Mouse (Mus musculus): Measurements from ENCODE around the gene Tnfsf9. TPM values are rescaled to one million over a fixed set of nuclear protein-coding genes. Genes with fewer than 3 reads are reported as not detected.

The Tnfsf9 gene
- polyA plus RNA-seq (2012; rRNA removed), result 10.6 and 11.3 TPM in 2 replicates
- polyA plus RNA-seq (2014; fragmentation: Nextera tagmentation; extraction: Ambion mirVana), result 6.8 and 7.4 TPM in 2 replicates

GRCm38 (mm10) chr17:57105181-57106034, at the start of gene Tnfsf9:
Tnfsf9 (plus strand) TSS chr17:57105325.
- peak; percentile 62; the same call in 1 of the 2 replicates for TF ChIP-seq POLR2A (IDR thresholded peaks at IDR 0.05; ENCODE audit: borderline replicate concordance, extremely low read depth, insufficient read depth, insufficient read length)
- 0 out of 2 replicates have a peak within 1 kb of the TSS, but pooled peaks have one; percentile 3 for H3K27ac ChIP-seq (replicated peaks; ENCODE audit: low read depth, low read length)
- H3K4me1 ChIP-seq (ENCODE audit: control insufficient read depth, insufficient read depth, low read length), result peaks cover 11% of the 10 kb centered on the region
- peak within 1 kb of the TSS; percentile 79 for H3K9ac ChIP-seq (ENCODE audit: low read depth, low read length, severe bottlenecking)
- WGBS, result 0% methylated on average over 47 of the region's 61 CpGs
- peak within 1 kb of the TSS; percentile 68 for H3K4me3 ChIP-seq (replicated peaks; ENCODE audit: low read length)
- H3K4me2 ChIP-seq (replicated peaks; ENCODE audit: low read depth, low read length, severe bottlenecking), result peak within 1 kb of the TSS; percentile 78
- no peaks in the 10 kb centered on the region for H3K27me3 ChIP-seq (ENCODE audit: control insufficient read depth, insufficient read depth, low read length)
- ATAC-seq (ENCODE audit: low FRiP score, low read depth), result peak; percentile 67
- no peaks in the 10 kb centered on the region for H3K36me3 ChIP-seq (ENCODE audit: control insufficient read depth, insufficient read depth, low read length)
- DNase-seq (ENCODE audit: low spot score), result peak; percentile 68
- no peaks in the 10 kb centered on the region for H3K9me3 ChIP-seq (ENCODE audit: control insufficient read depth, low read length)

GRCm38 (mm10) chr17:57056246-57056645, 48.9 kb upstream of the Tnfsf9 start:
- Histone ChIP-seq H3K4me1 (ENCODE audit: control insufficient read depth, insufficient read depth, low read length) (0 out of 2 replicates have a peak, but pooled peaks cover 7% of the 10 kb centered on the region), H3K36me3 (ENCODE audit: control insufficient read depth, insufficient read depth, low read length) (0 out of 2 replicates have a peak, but pooled peaks cover 9% of the 10 kb centered on the region), H3K27ac (replicated peaks; ENCODE audit: low read depth, low read length) (no peak overlapping the region), H3K4me2 (replicated peaks; ENCODE audit: low read depth, low read length, severe bottlenecking) (no peak overlapping the region), H3K9me3 (ENCODE audit: control insufficient read depth, low read length) (no peaks in the 10 kb centered on the region), H3K9ac (ENCODE audit: low read depth, low read length, severe bottlenecking) (no peak overlapping the region), H3K4me3 (replicated peaks; ENCODE audit: low read length) (no peak overlapping the region), H3K27me3 (ENCODE audit: control insufficient read depth, insufficient read depth, low read length) (peaks cover 4% of the 10 kb centered on the region)
- no peak for TF ChIP-seq POLR2A (IDR thresholded peaks at IDR 0.05; ENCODE audit: borderline replicate concordance, extremely low read depth, insufficient read depth, insufficient read length)
- DNase-seq (ENCODE audit: low spot score), result no peak
- whole genome bisulfite sequencing, result 90% methylated on average over 3 of the region's 3 CpGs
- no peak for ATAC-seq (ENCODE audit: low FRiP score, low read depth)

- no peaks in the 10 kb centered on the region for H3K9me3 ChIP-seq (ENCODE audit: control insufficient read depth, low read length)
- H3K36me3 ChIP-seq (ENCODE audit: control insufficient read depth, insufficient read depth, low read length), result no peaks in the 10 kb centered on the region
- H3K9ac ChIP-seq (ENCODE audit: low read depth, low read length, severe bottlenecking), result peak within 1 kb of the TSS; percentile 70
- 2% methylated on average over 3 of the region's 22 CpGs for WGBS
- no peak for DNase-seq (ENCODE audit: low spot score)
- H3K4me1 ChIP-seq (ENCODE audit: control insufficient read depth, insufficient read depth, low read length), result 0 out of 2 replicates have a peak, but pooled peaks cover 10% of the 10 kb centered on the region
- no peak for ATAC-seq (ENCODE audit: low FRiP score, low read depth)
- TF ChIP-seq POLR2A (IDR thresholded peaks at IDR 0.05; ENCODE audit: borderline replicate concordance, extremely low read depth, insufficient read depth, insufficient read length), result no peak
- peak within 1 kb of the TSS; percentile 77 for H3K4me3 ChIP-seq (replicated peaks; ENCODE audit: low read length)
- H3K27me3 ChIP-seq (ENCODE audit: control insufficient read depth, insufficient read depth, low read length), result peaks cover 27% of the 10 kb centered on the region
- no peak within 1 kb of the TSS for H3K27ac ChIP-seq (replicated peaks; ENCODE audit: low read depth, low read length)
- peak within 1 kb of the TSS; percentile 83 for H3K4me2 ChIP-seq (replicated peaks; ENCODE audit: low read depth, low read length, severe bottlenecking)
Measured at GRCm38 (mm10) chr17:57058891-57059485, 46.1 kb upstream of the Tnfsf9 start, which contains the start of gene Crb3. Crb3 (plus strand) TSS chr17:57059105.

GRCm38 (mm10) chr17:57059486-57059977, 45.6 kb upstream of the Tnfsf9 start, which contains the start of gene Slc25a23:
Slc25a23 (minus strand) TSS chr17:57059863.
- WGBS, result 1% methylated on average over 16 of the region's 45 CpGs
- Histone ChIP-seq H3K4me2 (replicated peaks; ENCODE audit: low read depth, low read length, severe bottlenecking) (peak within 1 kb of the TSS; percentile 83), H3K27ac (replicated peaks; ENCODE audit: low read depth, low read length) (no peak within 1 kb of the TSS)

More at GRCm38 (mm10) chr17:57059486-57059977, 45.6 kb upstream of the Tnfsf9 start, which contains the start of gene Slc25a23:
- peak; percentile 83 for ATAC-seq (ENCODE audit: low FRiP score, low read depth)
- no peaks in the 10 kb centered on the region for H3K9me3 ChIP-seq (ENCODE audit: control insufficient read depth, low read length)
- peaks cover 27% of the 10 kb centered on the region for H3K27me3 ChIP-seq (ENCODE audit: control insufficient read depth, insufficient read depth, low read length)
- H3K4me1 ChIP-seq (ENCODE audit: control insufficient read depth, insufficient read depth, low read length), result 0 out of 2 replicates have a peak, but pooled peaks cover 10% of the 10 kb centered on the region
- H3K4me3 ChIP-seq (replicated peaks; ENCODE audit: low read length), result peak within 1 kb of the TSS; percentile 77
- H3K9ac ChIP-seq (ENCODE audit: low read depth, low read length, severe bottlenecking), result peak within 1 kb of the TSS; percentile 70
- H3K36me3 ChIP-seq (ENCODE audit: control insufficient read depth, insufficient read depth, low read length), result no peaks in the 10 kb centered on the region
- peak; percentile 80 for DNase-seq (ENCODE audit: low spot score)
- TF ChIP-seq POLR2A (IDR thresholded peaks at IDR 0.05; ENCODE audit: borderline replicate concordance, extremely low read depth, insufficient read depth, insufficient read length), result no peak
